Mouse (Mus musculus): ENCODE measurements at regions not wholly inside any gene's neighbourhood (a gene's known extent, or its start where the extent isn't known, plus 50 kb on each side); places are given as distances from the start of the nearest gene placed in this dataset.
A peak's percentile ranks its signal among the peaks of the same experiment; 100 is the strongest.

DNA sequence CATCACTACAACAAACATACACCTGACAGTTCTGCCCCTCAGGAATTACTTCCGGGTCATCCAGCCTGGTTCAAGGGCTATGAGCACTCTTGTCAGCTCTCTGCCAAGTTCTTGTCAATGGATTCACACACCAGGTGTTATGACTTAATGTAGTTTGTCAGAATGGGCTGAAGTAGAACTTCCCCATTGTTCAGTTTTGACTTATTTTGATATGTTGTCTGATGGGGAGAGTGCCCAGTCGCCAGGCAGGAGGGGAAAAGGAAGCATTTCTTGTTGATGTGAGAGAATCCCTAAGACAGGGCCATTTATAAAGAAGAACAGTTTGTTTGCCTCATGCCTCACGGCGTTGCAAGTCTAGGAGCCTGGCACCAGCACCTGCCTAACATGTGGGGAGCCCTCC lies 52.0 kb upstream of the Cpeb4 start:
- no peak for DNase-seq (ENCODE audit: low spot score in 2 of 2)

DNA sequence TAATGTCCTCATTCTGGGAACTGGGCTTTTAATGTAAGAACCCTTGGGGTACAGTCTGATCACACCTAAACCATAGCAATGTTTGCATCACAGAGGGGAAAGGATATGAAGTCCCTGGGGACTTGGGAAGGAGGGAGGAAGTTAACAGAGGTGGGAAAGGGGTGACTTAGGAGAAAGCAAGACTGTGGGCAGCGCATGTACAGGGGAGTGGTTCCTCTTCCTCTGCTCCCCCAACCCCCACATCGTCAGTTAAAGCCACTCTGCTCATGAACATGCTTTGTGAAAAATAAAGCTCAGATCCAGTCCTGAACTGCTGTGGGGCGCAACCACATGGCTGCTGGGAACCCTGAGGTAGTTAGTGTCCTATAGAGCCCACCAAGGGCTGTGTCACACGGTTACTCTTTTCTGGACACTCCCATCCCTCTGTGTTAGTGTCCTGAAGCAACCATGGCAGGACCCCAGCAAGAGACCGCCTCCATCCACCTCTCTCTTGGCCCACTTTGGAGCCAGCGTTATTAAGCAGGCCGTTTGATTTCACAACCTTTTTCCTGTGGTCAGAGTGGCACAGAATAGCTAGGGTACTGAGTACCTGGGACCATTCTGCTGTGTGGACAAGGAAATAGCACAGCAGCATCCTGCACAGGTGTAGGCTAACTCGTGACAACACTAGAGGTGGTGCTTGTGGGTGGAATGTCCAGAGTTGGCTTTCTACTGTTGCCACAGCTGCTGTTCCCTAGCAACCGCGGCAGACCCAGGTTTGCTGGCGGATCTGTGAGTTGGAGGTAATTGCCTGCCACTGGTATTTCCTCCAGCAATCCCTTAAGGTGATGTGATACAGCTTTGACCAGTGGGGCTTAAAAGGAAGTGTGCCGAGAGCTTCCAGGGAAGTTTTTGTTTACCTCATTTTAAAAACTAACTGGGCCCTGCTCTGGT lies 50.3 kb upstream of the Cpeb4 start:
- DNase-seq (ENCODE audit: low spot score in 2 of 2) = peak in 1 of 2 experiments; percentile 29

All from adrenal gland, adult 18-20 months (tissue).